Mouse (Mus musculus): ENCODE data around the gene Gm26566. TPM values are rescaled to one million over a fixed set of nuclear protein-coding genes. Genes with fewer than 3 reads are reported as not detected.
A peak's percentile ranks its signal among the peaks of the same experiment; 100 is the strongest.
"Not testable (repeated sequence)": the region's sequence is repeated elsewhere in the genome, so short reads cannot be mapped to it uniquely, and the experiment has no call there.

Gene Gm26566
- total RNA-seq, 2 experiments from 2014 or later: 0.42 TPM; not detected in 1

- intact Hi-C loops (cut with DNase I): loop anchor here (1.0 kb wide), 1 partner anchor 30 kb away; no protein-coding TSS in a partner anchor
- no peak for DNase-seq
Observed at GRCm38 (mm10) chr4:88727324-88727723, 5.7 kb downstream of the Gm26566 start.

GRCm38 (mm10) chr4:88738480-88738879 is 16.9 kb downstream of the Gm26566 start:
- DNase-seq: peak; percentile 66 to 67
- intact Hi-C loops (cut with DNase I): no loop called here

- no peak for DNase-seq
- intact Hi-C loops (cut with DNase I): no loop called here
Observed at GRCm38 (mm10) chr4:88739036-88739435, 17.4 kb downstream of the Gm26566 start.

- no peak for DNase-seq
- intact Hi-C loops (cut with DNase I): no loop called here
Observed at GRCm38 (mm10) chr4:88741426-88741825, 19.8 kb downstream of the Gm26566 start.

GRCm38 (mm10) chr4:88742771-88743371 is 21.3 kb downstream of the Gm26566 start:
- intact Hi-C loops (cut with DNase I): no loop called here
- DNase-seq: no peak

GRCm38 (mm10) chr4:88744207-88744606 is 22.6 kb downstream of the Gm26566 start:
- DNase-seq: no peak
- intact Hi-C loops (cut with DNase I): no loop called here

- intact Hi-C loops (cut with DNase I): no loop called here
- no peak for DNase-seq
Observed at GRCm38 (mm10) chr4:88749926-88750325, 28.3 kb downstream of the Gm26566 start.

GRCm38 (mm10) chr4:88754818-88755340 is 33.3 kb downstream of the Gm26566 start, which contains the start of gene Gm13271:
Gene Gm13271 (plus strand): TSS chr4:88754868.
- intact Hi-C loops (cut with DNase I): not testable (repeated sequence)

GRCm38 (mm10) chr4:88756581-88757513 is 35.2 kb downstream of the Gm26566 start:
- intact Hi-C loops (cut with DNase I): not testable (repeated sequence)
- peak in 1 of 2 experiments; percentile 25 for DNase-seq

More at GRCm38 (mm10) chr4:88754818-88755340, 33.3 kb downstream of the Gm26566 start, which contains the start of gene Gm13271:
- DNase-seq: peak; percentile 59 to 71

- DNase-seq: peak; percentile 74 to 90
- intact Hi-C loops (cut with DNase I): not testable (repeated sequence)
Observed at GRCm38 (mm10) chr4:88757628-88758031, 36.0 kb downstream of the Gm26566 start.

GRCm38 (mm10) chr4:88758751-88759150 is 37.1 kb downstream of the Gm26566 start:
- DNase-seq; intact Hi-C loops (cut with DNase I): not testable (repeated sequence)

- intact Hi-C loops (cut with DNase I); DNase-seq: not testable (repeated sequence)
Observed at GRCm38 (mm10) chr4:88759610-88760268, 38.1 kb downstream of the Gm26566 start, which contains the start of gene Gm13283. Gene Gm13283 (plus strand): TSS chr4:88760119.

GRCm38 (mm10) chr4:88760431-88760830 is 38.8 kb downstream of the Gm26566 start:
- intact Hi-C loops (cut with DNase I): not testable (repeated sequence)

GRCm38 (mm10) chr4:88761776-88762175 is 40.2 kb downstream of the Gm26566 start:
- intact Hi-C loops (cut with DNase I): not testable (repeated sequence)
- DNase-seq: peak; percentile 55 to 68

More at GRCm38 (mm10) chr4:88760431-88760830, 38.8 kb downstream of the Gm26566 start:
- DNase-seq: peak; percentile 65 to 71

- intact Hi-C loops (cut with DNase I); DNase-seq: not testable (repeated sequence)
Observed at GRCm38 (mm10) chr4:88762341-88762740, 40.7 kb downstream of the Gm26566 start.

GRCm38 (mm10) chr4:88763384-88764018 is 41.9 kb downstream of the Gm26566 start:
- intact Hi-C loops (cut with DNase I): not testable (repeated sequence)
- DNase-seq: peak; percentile 38 to 46

Measured in gastrocnemius, postnatal 36 days (tissue).